Mouse (Mus musculus): Measurements from ENCODE around the gene Slc25a21. TPM values are rescaled to one million over a fixed set of nuclear protein-coding genes. Genes with fewer than 3 reads are reported as not detected.

Slc25a21 gene
- polyA plus RNA-seq, 1 experiment, result not detected

DNA sequence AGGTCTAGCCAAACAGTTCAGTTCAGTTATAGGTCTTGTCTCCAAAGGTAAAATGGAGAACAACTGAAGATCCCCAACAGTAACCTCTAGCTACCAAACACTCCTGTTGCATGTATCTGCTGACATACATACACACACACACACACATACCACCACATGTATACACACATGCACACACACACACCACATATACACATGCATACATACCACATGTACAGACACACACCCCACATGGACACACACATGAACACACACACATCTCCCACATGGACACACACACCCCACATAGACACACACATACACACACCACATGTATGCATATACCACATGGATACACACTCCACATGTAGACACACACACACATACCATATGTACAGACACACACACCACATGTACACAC, 997 bp upstream of the Slc25a21 start:
- no peaks in the 10 kb centered on the region for H3K4me1 ChIP-seq (ENCODE audit: control insufficient read depth, insufficient read depth, insufficient read length, low read length)
- no peak overlapping the region for H3K27ac ChIP-seq (replicated peaks; ENCODE audit: low read depth, low read length)
- no peak overlapping the region for H3K4me3 ChIP-seq (ENCODE audit: insufficient read depth, low read depth, low read length)

DNA sequence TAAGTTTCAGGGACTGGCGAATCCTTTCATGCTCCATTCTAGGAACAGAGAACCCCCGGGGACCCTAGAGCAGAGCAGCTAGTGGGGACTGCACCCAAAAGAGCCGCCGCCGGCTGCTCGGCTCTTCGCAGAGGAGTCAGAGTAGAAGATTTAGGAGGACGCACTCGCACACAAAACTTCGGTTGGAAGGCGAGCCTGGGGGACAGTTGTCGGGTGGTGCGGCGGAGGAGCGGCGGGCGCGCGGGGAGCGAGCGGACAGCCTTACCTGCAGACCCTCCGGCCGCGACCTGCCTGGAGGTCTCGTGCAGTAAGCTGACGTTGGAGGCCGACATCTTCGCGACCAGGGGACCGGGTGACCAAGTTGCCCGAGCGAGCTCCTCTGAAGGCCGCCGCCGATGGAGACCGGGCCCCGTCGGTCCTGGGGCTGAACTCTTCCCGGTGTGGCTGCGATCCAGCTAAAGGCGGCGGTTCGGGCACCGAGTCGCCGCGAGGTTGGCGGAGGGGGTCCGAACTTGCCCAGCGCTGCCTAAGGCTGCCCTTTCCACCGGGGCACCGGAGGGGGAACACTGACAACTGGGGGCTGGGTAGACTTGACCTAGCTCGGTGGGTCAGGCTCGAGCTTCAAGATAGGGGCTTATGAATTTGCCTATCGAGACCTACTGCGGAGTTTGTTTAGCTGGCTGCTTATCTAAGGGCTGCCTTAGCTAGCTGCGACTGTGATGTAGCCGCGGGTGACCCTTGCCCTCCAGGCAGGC, 487 bp downstream of the Slc25a21 start:
- H3K4me1 ChIP-seq (ENCODE audit: control insufficient read depth, insufficient read depth, insufficient read length, low read length), result no peaks in the 10 kb centered on the region
- H3K27ac ChIP-seq (replicated peaks; ENCODE audit: low read depth, low read length), result no peak overlapping the region
- H3K4me3 ChIP-seq (ENCODE audit: insufficient read depth, low read depth, low read length), result peak overlapping the region; percentile 47

DNA sequence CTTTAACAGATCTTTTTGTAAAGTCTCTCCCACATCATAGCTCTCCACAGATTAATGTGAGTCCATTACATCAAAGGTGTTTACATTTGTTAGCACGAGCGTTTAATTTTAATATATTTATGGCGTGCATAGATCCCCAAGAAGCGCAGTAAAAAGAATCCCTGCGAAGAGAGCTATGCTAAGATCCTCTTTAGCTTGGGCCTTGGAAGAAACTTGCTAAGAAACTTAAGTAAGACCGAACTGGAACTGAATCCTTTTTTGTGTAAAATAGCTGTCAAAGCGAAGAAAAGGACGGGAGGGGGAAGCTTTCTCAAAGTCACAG, 1.0 kb downstream of the Slc25a21 start:
- H3K4me1 ChIP-seq (ENCODE audit: control insufficient read depth, insufficient read depth, insufficient read length, low read length), result no peaks in the 10 kb centered on the region
- H3K4me3 ChIP-seq (ENCODE audit: insufficient read depth, low read depth, low read length), result peak overlapping the region; percentile 47
- H3K27ac ChIP-seq (replicated peaks; ENCODE audit: low read depth, low read length), result no peak overlapping the region

DNA sequence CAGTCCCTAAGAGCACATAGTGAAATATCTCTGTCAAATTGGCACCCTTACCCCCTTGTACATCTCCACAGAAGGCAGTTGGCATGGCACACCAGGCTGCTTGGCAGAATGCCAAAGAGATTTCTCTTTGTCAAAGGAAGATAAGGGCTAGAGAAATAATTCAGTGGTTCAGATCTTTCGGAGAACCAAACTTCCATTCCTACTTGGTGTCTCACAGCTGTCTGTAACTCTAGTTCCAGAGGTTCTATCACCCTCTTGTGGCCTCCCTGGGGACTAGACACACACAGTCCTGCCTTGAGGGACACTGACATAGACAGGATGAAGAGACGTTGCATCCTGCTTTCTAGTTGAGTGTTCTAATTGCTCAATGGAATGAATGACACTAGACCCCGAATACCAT, 2.7 kb downstream of the Slc25a21 start:
- Histone ChIP-seq H3K4me1 (ENCODE audit: control insufficient read depth, insufficient read depth, insufficient read length, low read length) (no peaks in the 10 kb centered on the region), H3K4me3 (ENCODE audit: insufficient read depth, low read depth, low read length) (no peak overlapping the region), H3K27ac (replicated peaks; ENCODE audit: low read depth, low read length) (no peak overlapping the region)

DNA sequence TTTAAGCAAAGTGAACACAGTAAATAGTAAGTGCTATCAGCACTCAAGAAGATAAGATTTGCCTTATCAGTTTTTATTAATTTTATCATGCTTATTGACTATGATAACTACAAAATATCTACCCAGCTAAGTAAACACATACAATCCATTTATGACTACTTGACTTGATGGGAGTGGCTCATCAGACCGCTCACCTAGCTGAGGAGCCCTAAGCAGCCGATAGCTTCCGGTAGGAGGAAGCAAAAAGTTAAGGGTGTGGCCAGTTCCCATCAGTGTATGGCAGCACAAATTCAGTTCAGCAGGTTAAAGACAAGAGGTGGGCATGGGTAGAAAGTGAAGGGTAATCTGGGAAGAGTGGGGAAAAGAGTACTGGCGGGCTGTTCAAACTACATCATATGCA, 10.2 kb downstream of the Slc25a21 start:
- Histone ChIP-seq H3K27ac (replicated peaks; ENCODE audit: low read depth, low read length) (no peak overlapping the region), H3K4me1 (ENCODE audit: control insufficient read depth, insufficient read depth, insufficient read length, low read length) (no peaks in the 10 kb centered on the region), H3K4me3 (ENCODE audit: insufficient read depth, low read depth, low read length) (no peak overlapping the region)

DNA sequence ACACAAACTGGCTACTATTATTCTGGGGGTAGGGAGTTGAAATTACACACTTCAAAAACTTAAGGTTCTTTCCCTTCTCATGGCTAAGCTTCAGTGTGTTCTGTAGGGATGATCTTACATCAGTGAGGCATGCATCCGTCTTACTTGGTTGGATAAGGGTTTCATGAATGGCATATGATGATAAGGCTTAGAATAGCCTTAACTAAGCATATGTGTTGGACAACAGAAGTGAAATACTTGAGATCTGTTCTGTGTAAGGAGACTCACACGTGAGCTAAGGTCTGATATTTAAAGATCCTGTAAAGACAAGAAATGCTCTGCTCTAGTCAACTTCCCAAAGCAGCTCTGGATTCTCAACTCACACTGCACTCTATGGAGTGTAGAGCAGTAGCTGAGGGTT, 11.1 kb downstream of the Slc25a21 start:
- no peak overlapping the region for H3K27ac ChIP-seq (replicated peaks; ENCODE audit: low read depth, low read length)
- no peak overlapping the region for H3K4me3 ChIP-seq (ENCODE audit: insufficient read depth, low read depth, low read length)
- no peaks in the 10 kb centered on the region for H3K4me1 ChIP-seq (ENCODE audit: control insufficient read depth, insufficient read depth, insufficient read length, low read length)

DNA sequence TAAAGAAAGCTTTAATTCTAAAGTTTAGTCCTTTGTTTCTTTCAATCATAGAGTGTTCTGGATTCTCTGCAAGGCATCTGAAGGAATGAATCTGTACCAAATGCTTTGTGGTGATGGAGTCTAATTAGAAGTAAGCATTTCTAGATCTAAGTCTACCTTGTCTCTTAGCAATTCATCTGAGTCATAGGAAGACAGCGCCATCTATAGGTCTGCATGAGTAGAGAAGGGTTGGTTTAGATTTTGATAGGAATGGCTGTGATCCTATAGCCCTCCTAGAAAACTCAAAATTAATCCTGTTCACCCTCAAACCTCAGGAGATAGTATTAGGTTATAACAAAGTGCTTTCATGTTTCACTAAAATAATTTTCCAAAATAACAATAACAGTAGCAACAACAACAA, 11.8 kb downstream of the Slc25a21 start:
- H3K4me3 ChIP-seq (ENCODE audit: insufficient read depth, low read depth, low read length), result no peak overlapping the region
- H3K27ac ChIP-seq (replicated peaks; ENCODE audit: low read depth, low read length), result no peak overlapping the region
- no peaks in the 10 kb centered on the region for H3K4me1 ChIP-seq (ENCODE audit: control insufficient read depth, insufficient read depth, insufficient read length, low read length)

DNA sequence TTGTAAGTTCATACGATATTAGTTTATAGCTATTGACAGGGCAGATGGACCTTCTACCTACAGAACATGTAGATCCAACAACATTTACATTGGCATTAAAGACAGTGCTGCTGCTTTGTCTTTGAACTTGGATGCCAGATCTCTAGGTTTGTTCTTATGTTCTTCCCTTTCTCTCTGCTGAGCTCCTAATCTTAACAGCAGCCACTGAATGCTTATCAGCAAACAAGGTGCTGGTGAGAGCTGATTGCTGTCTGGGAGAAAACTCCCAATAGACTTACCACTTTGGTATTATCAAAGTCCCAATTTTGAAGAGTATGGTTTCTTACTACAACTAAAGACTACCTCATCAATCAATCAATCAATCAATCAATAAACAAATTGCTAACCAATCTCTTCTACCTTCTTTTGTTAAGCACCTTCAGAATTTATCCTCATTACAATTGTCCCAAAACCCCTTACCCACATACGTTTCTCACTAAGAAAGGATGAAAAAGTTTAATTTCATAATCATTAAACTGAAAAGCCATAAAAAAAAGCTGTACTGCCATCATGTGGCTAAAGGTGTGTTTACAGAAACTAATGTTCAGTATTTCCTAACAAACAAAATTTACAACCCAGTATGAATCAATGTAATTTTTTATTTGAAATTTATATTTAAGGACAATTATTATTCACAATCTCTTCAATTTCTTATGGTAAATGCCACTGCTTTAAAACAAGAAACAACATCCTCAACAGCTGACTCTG, 12.7 kb downstream of the Slc25a21 start:
- H3K27ac ChIP-seq (replicated peaks; ENCODE audit: low read depth, low read length), result no peak overlapping the region
- H3K4me1 ChIP-seq (ENCODE audit: control insufficient read depth, insufficient read depth, insufficient read length, low read length), result peaks cover 4% of the 10 kb centered on the region; the same call in 1 of the 2 replicates
- H3K4me3 ChIP-seq (ENCODE audit: insufficient read depth, low read depth, low read length), result no peak overlapping the region

DNA sequence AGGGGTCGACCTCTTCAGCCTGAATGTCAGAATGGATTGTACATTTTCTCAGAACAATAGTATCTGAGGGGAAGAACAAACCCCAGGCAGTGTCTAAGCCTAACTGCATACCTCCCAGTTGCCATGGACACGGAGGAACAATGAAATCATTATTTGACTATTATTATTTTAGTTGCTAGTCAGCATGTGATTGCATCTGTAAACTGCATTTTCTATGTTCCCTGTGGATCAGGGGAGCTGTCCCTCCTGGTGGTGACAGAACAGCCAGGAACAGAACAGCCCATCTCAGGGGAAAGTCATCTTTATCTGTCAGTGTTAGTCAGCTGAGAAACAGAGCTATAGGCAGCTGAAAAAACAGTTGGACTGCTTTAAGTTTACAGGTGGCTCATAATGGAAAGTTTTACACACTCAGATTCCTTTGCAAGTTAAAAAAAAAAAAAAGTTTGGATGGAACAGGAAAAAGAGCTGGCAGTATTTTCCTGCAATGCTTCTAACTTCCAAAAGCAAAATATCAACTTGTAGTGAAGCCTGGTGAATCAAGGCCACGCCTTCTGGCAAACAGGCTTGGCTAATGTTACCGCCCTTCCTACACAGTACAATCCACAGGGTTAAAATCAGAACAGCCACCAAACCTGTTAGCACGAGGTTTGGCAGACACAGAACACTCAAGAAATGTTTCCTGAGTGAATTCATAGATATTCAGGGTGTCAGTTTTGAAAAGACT, 17.6 kb downstream of the Slc25a21 start:
- Histone ChIP-seq H3K4me3 (ENCODE audit: insufficient read depth, low read depth, low read length) (no peak overlapping the region), H3K27ac (replicated peaks; ENCODE audit: low read depth, low read length) (no peak overlapping the region)

DNA sequence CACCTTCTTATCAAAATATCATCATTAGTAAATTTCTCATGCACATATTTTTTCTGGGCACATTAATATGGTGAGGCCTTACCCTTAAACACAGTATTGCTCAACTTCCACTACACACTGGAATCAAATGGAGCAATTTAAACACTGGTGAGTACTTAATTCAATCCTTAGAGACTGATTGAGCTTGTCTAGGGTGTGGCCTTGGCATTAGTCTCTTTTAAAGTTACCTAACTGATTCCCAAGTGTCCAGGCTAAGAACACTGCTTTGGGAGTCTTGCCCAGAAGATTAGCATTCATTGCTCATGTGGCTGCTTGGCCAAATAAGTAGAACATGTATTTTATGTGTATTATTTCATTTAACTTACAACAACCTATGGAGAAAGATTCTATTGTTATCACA, 18.5 kb downstream of the Slc25a21 start:
- Histone ChIP-seq H3K4me3 (ENCODE audit: insufficient read depth, low read depth, low read length) (no peak overlapping the region), H3K27ac (replicated peaks; ENCODE audit: low read depth, low read length) (no peak overlapping the region), H3K4me1 (ENCODE audit: control insufficient read depth, insufficient read depth, insufficient read length, low read length) (peaks cover 4% of the 10 kb centered on the region)

More for the DNA sequence above, 17.6 kb downstream of the Slc25a21 start:
- peaks cover 4% of the 10 kb centered on the region for H3K4me1 ChIP-seq (ENCODE audit: control insufficient read depth, insufficient read depth, insufficient read length, low read length)

DNA sequence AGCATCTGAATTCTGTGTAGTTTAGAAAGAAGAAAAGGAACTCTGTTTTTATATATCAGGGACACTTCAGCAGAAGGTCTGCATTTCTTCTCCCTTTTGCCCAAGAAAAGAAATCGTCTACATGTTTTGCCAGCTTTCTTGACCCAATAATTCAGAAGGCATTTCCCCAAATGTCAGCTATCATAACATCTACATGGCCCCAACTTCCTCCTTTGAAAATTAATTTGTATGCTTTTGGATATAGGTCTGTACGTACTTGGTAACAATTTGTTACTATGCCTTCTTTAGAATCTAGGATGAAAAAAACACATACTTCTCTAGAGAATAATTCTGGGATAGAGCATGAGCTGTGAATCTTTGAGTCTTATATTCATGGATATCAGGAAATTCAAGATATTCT, 34.0 kb downstream of the Slc25a21 start:
- H3K27ac ChIP-seq (replicated peaks; ENCODE audit: low read depth, low read length), result no peak overlapping the region
- H3K4me3 ChIP-seq (ENCODE audit: insufficient read depth, low read depth, low read length), result no peak overlapping the region
- no peaks in the 10 kb centered on the region for H3K4me1 ChIP-seq (ENCODE audit: control insufficient read depth, insufficient read depth, insufficient read length, low read length)

DNA sequence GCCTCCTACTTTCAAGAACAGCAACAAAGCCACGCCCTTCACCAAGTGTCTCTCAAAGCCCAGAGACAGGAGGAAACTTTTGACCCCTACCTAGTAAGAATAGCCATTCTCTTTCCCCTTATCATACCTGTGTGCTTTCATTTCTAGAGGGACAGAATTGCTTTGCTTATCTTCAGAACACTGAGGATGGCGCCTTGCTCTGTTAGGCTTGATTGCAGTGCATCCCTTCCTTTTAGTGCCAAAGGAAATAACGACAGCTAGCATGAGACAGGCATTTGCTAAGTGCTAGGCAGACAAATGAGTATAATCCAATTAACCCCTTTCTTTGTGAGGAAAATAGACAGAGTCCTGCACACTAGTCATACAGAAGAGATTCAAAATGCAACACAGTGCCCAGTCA, 34.4 kb downstream of the Slc25a21 start:
- H3K4me1 ChIP-seq (ENCODE audit: control insufficient read depth, insufficient read depth, insufficient read length, low read length), result no peaks in the 10 kb centered on the region
- no peak overlapping the region for H3K4me3 ChIP-seq (ENCODE audit: insufficient read depth, low read depth, low read length)
- H3K27ac ChIP-seq (replicated peaks; ENCODE audit: low read depth, low read length), result no peak overlapping the region

DNA sequence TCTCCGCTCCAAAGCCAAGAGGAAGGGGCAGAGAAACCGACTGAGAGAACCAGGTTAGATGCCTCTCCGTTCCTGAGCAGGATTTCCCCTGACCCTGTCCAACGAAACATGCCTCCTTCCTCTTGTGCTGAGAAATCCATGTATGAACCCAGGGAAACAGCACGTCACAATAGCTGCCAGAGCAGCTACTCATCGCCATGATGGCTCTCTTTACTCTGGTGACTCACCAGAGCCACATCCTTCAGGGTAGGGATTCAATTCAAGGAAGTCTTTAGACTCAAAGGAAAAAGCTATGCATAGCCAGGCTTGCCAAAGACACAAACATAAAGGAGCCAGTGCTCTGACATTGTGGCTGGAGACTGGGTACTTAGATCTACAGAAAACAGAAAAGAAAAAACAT, 37.4 kb downstream of the Slc25a21 start:
- no peak overlapping the region for H3K27ac ChIP-seq (replicated peaks; ENCODE audit: low read depth, low read length)
- no peak overlapping the region for H3K4me3 ChIP-seq (ENCODE audit: insufficient read depth, low read depth, low read length)
- H3K4me1 ChIP-seq (ENCODE audit: control insufficient read depth, insufficient read depth, insufficient read length, low read length), result no peaks in the 10 kb centered on the region

DNA sequence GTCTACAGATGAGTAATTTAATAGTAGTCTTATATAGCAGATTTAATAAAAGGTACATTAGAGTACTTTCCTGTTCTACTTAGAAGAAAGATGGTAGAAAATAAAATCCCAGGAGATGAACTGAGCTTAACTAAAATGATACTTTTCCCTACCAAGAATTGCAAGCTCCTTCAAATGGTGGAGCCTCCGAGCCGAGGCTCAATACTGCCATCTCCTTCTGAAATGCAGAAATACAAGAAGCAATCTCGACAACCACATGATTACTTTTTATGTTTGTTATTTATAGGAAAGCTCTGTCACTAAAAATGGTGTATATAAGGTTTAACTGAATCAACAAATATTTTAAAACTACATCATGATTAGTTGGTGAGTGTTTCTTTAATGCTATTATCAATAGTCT, 39.0 kb downstream of the Slc25a21 start:
- Histone ChIP-seq H3K27ac (replicated peaks; ENCODE audit: low read depth, low read length) (no peak overlapping the region), H3K4me1 (ENCODE audit: control insufficient read depth, insufficient read depth, insufficient read length, low read length) (no peaks in the 10 kb centered on the region), H3K4me3 (ENCODE audit: insufficient read depth, low read depth, low read length) (no peak overlapping the region)

DNA sequence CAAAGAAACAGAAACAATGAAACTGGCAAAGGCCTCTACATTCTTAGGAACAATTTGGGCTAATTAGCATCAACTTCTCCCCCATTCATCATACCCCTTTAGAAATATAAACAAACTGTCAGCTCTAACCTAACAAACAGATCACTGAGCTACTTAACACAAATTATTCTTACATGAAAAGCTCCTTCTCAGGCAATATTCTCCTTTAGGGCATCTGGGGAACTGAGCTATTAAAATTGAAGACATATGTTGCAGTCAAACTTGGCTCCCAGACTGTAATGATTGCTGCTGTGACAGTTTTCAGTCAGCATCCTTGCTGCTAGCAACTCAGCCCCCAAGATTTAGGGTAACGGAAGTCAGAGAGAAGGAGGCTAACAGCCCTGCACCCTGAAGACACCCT, 58.3 kb downstream of the Slc25a21 start:
- no peaks in the 10 kb centered on the region for H3K4me1 ChIP-seq (ENCODE audit: control insufficient read depth, insufficient read depth, insufficient read length, low read length)
- no peak overlapping the region for H3K4me3 ChIP-seq (ENCODE audit: insufficient read depth, low read depth, low read length)
- H3K27ac ChIP-seq (replicated peaks; ENCODE audit: low read depth, low read length), result no peak overlapping the region
